Comparison of ENCODE assay signal across 25 mouse cellular contexts in genomic region chr3:36284066-36284465, GRCm38 (mm10).
"Had no signal": no experiment of that assay in that cellular context is flagged by ENCODE, and none has a peak within 500 bp of the region (broad histone marks: within the 10 kb centered on the region; RNA-seq: fewer than 3 reads in every experiment).

No protein-coding gene starts in this region.

- H3K9me3 ChIP-seq: heart, embryonic 15.5 days; hindbrain, embryonic 15.5 days; kidney, embryonic 15.5 days; limb, embryonic 10.5 days; liver, embryonic 12.5 days had no signal

- H3K4me3 ChIP-seq: gastrocnemius, adult 2 months; heart, embryonic 13.5 days; heart, embryonic 15.5 days; hindbrain, embryonic 13.5 days; hindbrain, embryonic 15.5 days; kidney, embryonic 15.5 days; limb, embryonic 10.5 days; limb, embryonic 12.5 days; liver, embryonic 12.5 days had no signal

- DNase-seq: gastrocnemius, adult 2 months; gastrocnemius, postnatal 10 days; gastrocnemius, postnatal 25 days; heart, adult 18-20 months; heart, postnatal 14 days; heart, postnatal 36 days; kidney, adult 11 months; kidney, adult 2 months; kidney, adult 9 months; kidney, postnatal 14 days; kidney, postnatal 36 days; layer of hippocampus, adult 9-11 months; layer of hippocampus, postnatal 36 days; liver had no signal

- H3K4me1 ChIP-seq: heart, embryonic 13.5 days; heart, embryonic 15.5 days; hindbrain, embryonic 13.5 days; hindbrain, embryonic 15.5 days; limb, embryonic 10.5 days; limb, embryonic 12.5 days; liver, embryonic 12.5 days had no signal

- ATAC-seq: hindbrain, postnatal 0 days; liver, embryonic 12.5 days had no signal

- H3K4me2 ChIP-seq: heart, embryonic 11.5 days; heart, embryonic 13.5 days; heart, embryonic 15.5 days; hindbrain, embryonic 13.5 days; hindbrain, embryonic 15.5 days; kidney, embryonic 15.5 days; limb, embryonic 12.5 days; liver, embryonic 12.5 days had no signal

- H3K9ac ChIP-seq: heart, embryonic 13.5 days; heart, embryonic 15.5 days; hindbrain, embryonic 13.5 days; hindbrain, embryonic 15.5 days; kidney, embryonic 15.5 days; limb, embryonic 12.5 days; liver, embryonic 12.5 days had no signal

- H3K36me3 ChIP-seq: heart, embryonic 13.5 days; heart, embryonic 15.5 days; hindbrain, embryonic 13.5 days; hindbrain, embryonic 15.5 days; kidney, embryonic 15.5 days; limb, embryonic 10.5 days; limb, embryonic 12.5 days; liver, embryonic 12.5 days had no signal

- H3K27ac ChIP-seq: gastrocnemius, adult 2 months; heart, embryonic 13.5 days; heart, embryonic 15.5 days; hindbrain, embryonic 13.5 days; hindbrain, embryonic 15.5 days; hindbrain, postnatal 0 days; kidney, embryonic 15.5 days; kidney, postnatal 0 days; limb, embryonic 10.5 days; limb, embryonic 12.5 days; liver, embryonic 12.5 days had no signal

- H3K27me3 ChIP-seq: heart, embryonic 13.5 days; heart, embryonic 15.5 days; hindbrain, embryonic 13.5 days; hindbrain, embryonic 15.5 days; kidney, embryonic 15.5 days; limb, embryonic 12.5 days; liver, embryonic 12.5 days had no signal
